Mouse (Mus musculus) G1E (cell line): ENCODE results near the gene Prtn3. TPM values are rescaled to one million over a fixed set of nuclear protein-coding genes. Genes with fewer than 3 reads are reported as not detected.

Experiments
- ATAC-seq: 2 replicates; pipeline ENCODE4 v1.8.0; 2016; ENCODE audit warnings: mild to moderate bottlenecking; ENCODE audit not compliant: insufficient number of reproducible peaks, poor library complexity, low FRiP score, severe bottlenecking; ENCODE audit errors: extremely low read depth
- DNase-seq: peaks from one replicate; pipeline ENCODE4 v3.0.0; 2012; ENCODE audit warnings: low spot score
- H3K27me3 ChIP-seq: 2 replicates; pipeline ENCODE4 v1.6.1; 2012; ENCODE audit warnings: mild to moderate bottlenecking, low read length, inconsistent platforms; ENCODE audit not compliant: insufficient read depth
- H3K36me3 ChIP-seq: replicated peaks from 2 replicates; pipeline ENCODE3; 2012; ENCODE audit warnings: mild to moderate bottlenecking, inconsistent platforms
- H3K4me1 ChIP-seq: 2 replicates; pipeline ENCODE4 v1.6.1; 2012; ENCODE audit warnings: low read depth, low read length, inconsistent platforms, mixed read lengths; ENCODE audit not compliant: insufficient read depth
- H3K4me3 ChIP-seq: 2 replicates; pipeline ENCODE4 v1.5.1; 2012; ENCODE audit warnings: low read depth, mild to moderate bottlenecking, inconsistent platforms, low read length, moderate library complexity, mixed read lengths
- H3K9me3 ChIP-seq: replicated peaks from 2 replicates; pipeline ENCODE4 v1.6.1; 2012; ENCODE audit warnings: inconsistent platforms
- CTCF ChIP-seq: IDR thresholded peaks from 2 replicates; pipeline ENCODE4 v1.5.1; 2012; ENCODE audit warnings: low read depth, low read length, inconsistent platforms, mixed read lengths
- GATA1 ChIP-seq: IDR thresholded peaks from 2 replicates; pipeline ENCODE4 v1.6.1; 2012; ENCODE audit warnings: borderline replicate concordance, low read length, inconsistent platforms, mixed read lengths
- GATA2 ChIP-seq: IDR thresholded peaks from 2 replicates; pipeline ENCODE4 v1.6.1; 2012; ENCODE audit warnings: low read depth, low read length, inconsistent platforms, borderline replicate concordance
- POLR2AphosphoS5 ChIP-seq: IDR thresholded peaks from 2 replicates; pipeline ENCODE4 v1.6.1; 2012; ENCODE audit warnings: low read depth, low read length, inconsistent platforms; ENCODE audit not compliant: insufficient replicate concordance
- TAL1 ChIP-seq: conservative IDR thresholded peaks from 2 replicates; pipeline ENCODE4 v1.6.1; 2012; ENCODE audit warnings: low read depth, low read length, inconsistent platforms, mixed read lengths
- polyA plus RNA-seq: library from polyadenylated mRNA; stranded (reverse); fragments of >175 nt; gene quantifications from 2 replicates; pipeline ENCODE4 v1.2.3, GENCODE M21; 2012
- total RNA-seq, 2 experiments: library from RNA; stranded (forward) in 1 of 2; stranded (reverse) in 1 of 2; fragments of 200-1000 nt in 1 of 2; fragments of >200 nt in 1 of 2; fragmentation: Nextera tagmentation in 1 of 2; gene quantifications; 2 replicates each; pipeline ENCODE4 v1.2.3; 2014 to 2017

The Prtn3 gene
- total and polyA plus RNA-seq, 3 experiments = 0.49 to 2.0 TPM; not detected in 1

- no peak for TF ChIP-seq POLR2AphosphoS5
- TF ChIP-seq GATA1 = no peak
- TF ChIP-seq CTCF = peak; percentile 100
- no peak for TF ChIP-seq TAL1
- Histone ChIP-seq H3K36me3 (peaks cover 11% of the 10 kb centered on the region), H3K9me3 (peaks cover 15% of the 10 kb centered on the region), H3K4me3 (peak overlapping the region; percentile 35; the same call in 1 of the 2 replicates), H3K4me1 (peaks cover 47% of the 10 kb centered on the region), H3K27me3 (no peaks in the 10 kb centered on the region; the same call in 1 of the 2 replicates)
- no peak for DNase-seq
- no peak for ATAC-seq
Measured at GRCm38 (mm10) chr10:79924998-79925784, 50.9 kb downstream of the Prtn3 start.

GRCm38 (mm10) chr10:79925785-79926490 is 51.7 kb downstream of the Prtn3 start:
- H3K27me3 ChIP-seq = no peaks in the 10 kb centered on the region; the same call in 1 of the 2 replicates
- H3K4me1 ChIP-seq = peaks cover 47% of the 10 kb centered on the region
- peaks cover 9% of the 10 kb centered on the region for H3K9me3 ChIP-seq
- ATAC-seq (no peak), DNase-seq (no peak)
- H3K4me3 ChIP-seq = peak overlapping the region; percentile 95
- peaks cover 19% of the 10 kb centered on the region for H3K36me3 ChIP-seq
- TF ChIP-seq GATA2 = no peak
- no peak for TF ChIP-seq CTCF
- TF ChIP-seq POLR2AphosphoS5 = no peak
- no peak for TF ChIP-seq GATA1
- TF ChIP-seq TAL1 = no peak

- peaks cover 26% of the 10 kb centered on the region for H3K36me3 ChIP-seq
- DNase-seq (peak; percentile 91), ATAC-seq (peak; percentile 59)
- H3K27me3 ChIP-seq = no peaks in the 10 kb centered on the region
- H3K4me3 ChIP-seq = peak within 1 kb of the TSS; percentile 95
- no peak for TF ChIP-seq GATA1
- no peak for TF ChIP-seq TAL1
- no peak for TF ChIP-seq CTCF
- TF ChIP-seq GATA2 = no peak
- H3K9me3 ChIP-seq = peaks cover 1% of the 10 kb centered on the region
- H3K4me1 ChIP-seq = peaks cover 54% of the 10 kb centered on the region
Measured at GRCm38 (mm10) chr10:79926491-79927323, 52.4 kb downstream of the Prtn3 start, which contains the start of gene Arid3a. TSS of gene Arid3a (plus strand) at chr10:79927043.

GRCm38 (mm10) chr10:79927324-79928029 is 53.2 kb downstream of the Prtn3 start:
- H3K9me3 ChIP-seq = no peaks in the 10 kb centered on the region
- peaks cover 34% of the 10 kb centered on the region for H3K36me3 ChIP-seq
- no peaks in the 10 kb centered on the region for H3K27me3 ChIP-seq
- H3K4me3 ChIP-seq = peak overlapping the region; percentile 95
- H3K4me1 ChIP-seq = peaks cover 61% of the 10 kb centered on the region
- no peak for ATAC-seq
- TF ChIP-seq POLR2AphosphoS5 (no peak), TAL1 (no peak), GATA1 (no peak)
- peak; percentile 58 for DNase-seq

GRCm38 (mm10) chr10:79928030-79928694 is 53.9 kb downstream of the Prtn3 start:
- Histone ChIP-seq H3K4me3 (peak overlapping the region; percentile 95), H3K27me3 (no peaks in the 10 kb centered on the region), H3K36me3 (peaks cover 41% of the 10 kb centered on the region), H3K9me3 (no peaks in the 10 kb centered on the region), H3K4me1 (peaks cover 68% of the 10 kb centered on the region)
- ATAC-seq (no peak), DNase-seq (peak; percentile 69)
- no peak for TF ChIP-seq TAL1
- no peak for TF ChIP-seq GATA1
- TF ChIP-seq GATA2 = no peak
- no peak for TF ChIP-seq CTCF
- no peak for TF ChIP-seq POLR2AphosphoS5
